Mouse (Mus musculus) liver, adult 2 months (tissue): ENCODE measurements at regions not wholly inside any gene's neighbourhood (a gene's known extent, or its start where the extent isn't known, plus 50 kb on each side); places are given as distances from the start of the nearest gene placed in this dataset.

Experiments used
- CTCF ChIP-seq: fragments of 200-500 bp; IDR thresholded peaks from 2 replicates; pipeline ENCODE4 v1.5.1; 2011; ENCODE audit warnings: low read depth, low read length, control low read depth
- POLR2A ChIP-seq: fragments of 200-500 bp; IDR thresholded peaks from 2 replicates; pipeline ENCODE4 v1.6.1; 2011; ENCODE audit warnings: low read length, control low read depth; ENCODE audit not compliant: insufficient read depth; ENCODE audit errors: extremely low read depth

- TF ChIP-seq CTCF (no peak; the same call in 1 of the 2 replicates), POLR2A (no peak)
Observed at GRCm38 (mm10) chr10:56840732-56841131, 463.6 kb downstream of the Gja1 start.
